Mouse (Mus musculus): ENCODE data around the gene Arhgap45. TPM values are rescaled to one million over a fixed set of nuclear protein-coding genes. Genes with fewer than 3 reads are reported as not detected.

Gene Arhgap45
- polyA plus RNA-seq, 1 experiment from 2014 or later = 17.7 TPM

DNA sequence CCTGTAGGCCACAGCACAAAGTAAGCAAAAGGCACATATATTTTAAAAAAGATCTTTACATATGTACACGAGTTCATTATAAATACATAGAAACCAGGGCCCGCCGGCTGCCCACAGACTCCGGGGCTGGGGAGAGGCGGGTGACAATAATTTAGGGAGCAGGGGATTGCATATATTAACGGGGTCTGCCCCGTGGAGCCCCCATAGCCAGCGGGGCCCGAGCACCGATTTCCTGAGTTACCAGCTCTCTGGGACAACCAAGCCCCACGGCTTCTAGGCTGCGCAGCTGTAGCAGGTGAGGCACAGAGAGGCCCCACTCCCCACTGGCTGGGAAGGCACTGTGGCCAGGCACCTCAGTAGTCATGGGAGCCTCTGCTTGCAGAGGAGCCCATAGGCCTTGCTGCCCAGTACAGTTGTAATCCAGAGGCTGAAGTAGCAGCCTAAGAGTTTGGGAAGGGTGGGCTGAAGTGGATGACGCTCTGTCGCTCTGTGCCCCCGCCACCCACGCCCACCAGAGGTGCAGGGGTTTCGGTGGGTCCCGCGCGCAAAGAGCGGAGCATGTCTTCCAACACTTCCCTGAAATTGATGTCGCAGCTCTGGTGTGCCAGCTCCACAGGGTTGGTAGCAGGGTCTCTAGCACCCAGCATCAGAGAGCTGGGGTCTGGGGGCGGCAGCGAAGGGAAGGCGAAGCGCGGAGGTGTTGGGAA lies 40.7 kb downstream of the Arhgap45 start:
- 89% methylated on average over 27 of the region's 27 CpGs for WGBS
- Histone ChIP-seq H3K9ac (ENCODE audit: low read length) (no peak overlapping the region), H3K9me3 (replicated peaks; ENCODE audit: control insufficient read depth, low read length) (no peaks in the 10 kb centered on the region), H3K4me2 (ENCODE audit: low read depth, low read length) (no peak overlapping the region), H3K4me1 (ENCODE audit: control insufficient read depth, insufficient read depth, low read length) (peaks cover 20% of the 10 kb centered on the region), H3K36me3 (ENCODE audit: control insufficient read depth, insufficient read depth) (peaks cover 40% of the 10 kb centered on the region), H3K27me3 (ENCODE audit: control insufficient read depth, insufficient read depth, low read length) (no peaks in the 10 kb centered on the region), H3K27ac (ENCODE audit: low read length) (no peak overlapping the region), H3K4me3 (ENCODE audit: low read length) (no peak overlapping the region)
- no peak for ATAC-seq (replicated peaks; ENCODE audit: extremely low read depth, insufficient read depth, low FRiP score)

DNA sequence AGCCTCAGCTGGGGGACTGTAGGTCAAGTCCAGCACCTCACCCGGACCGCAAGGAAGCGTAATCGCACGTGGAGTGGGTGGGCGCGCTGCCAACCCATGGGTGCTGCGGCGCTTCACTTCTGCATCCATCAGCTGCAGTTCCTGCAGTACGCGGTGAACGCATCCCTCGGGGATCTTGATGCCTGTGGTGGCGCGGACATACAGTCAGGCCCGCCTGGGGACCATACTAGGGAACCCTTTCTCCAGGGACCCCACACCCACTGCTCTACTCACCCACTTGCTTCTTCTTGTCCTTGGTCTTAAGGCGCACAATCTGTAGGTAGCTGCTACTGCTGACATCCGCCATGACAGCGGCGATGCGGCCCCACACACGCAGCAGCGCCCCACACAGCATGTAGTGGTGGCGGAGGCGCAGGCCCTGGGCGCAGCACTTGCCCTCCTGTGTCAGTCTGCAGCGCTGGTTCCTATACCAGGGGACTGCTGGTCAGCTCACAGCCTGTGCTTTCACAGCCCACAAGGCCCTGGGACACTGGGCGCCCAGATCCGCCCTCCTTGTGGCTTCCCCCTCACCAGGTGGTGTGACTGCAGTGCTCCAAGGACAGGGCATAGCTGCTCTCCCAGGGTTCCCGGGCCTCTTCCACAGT lies 41.4 kb downstream of the Arhgap45 start:
- Histone ChIP-seq H3K9ac (ENCODE audit: low read length) (no peak overlapping the region), H3K4me1 (ENCODE audit: control insufficient read depth, insufficient read depth, low read length) (peaks cover 14% of the 10 kb centered on the region), H3K4me2 (ENCODE audit: low read depth, low read length) (no peak overlapping the region), H3K27ac (ENCODE audit: low read length) (no peak overlapping the region), H3K9me3 (replicated peaks; ENCODE audit: control insufficient read depth, low read length) (no peaks in the 10 kb centered on the region), H3K27me3 (ENCODE audit: control insufficient read depth, insufficient read depth, low read length) (no peaks in the 10 kb centered on the region), H3K4me3 (ENCODE audit: low read length) (no peak overlapping the region), H3K36me3 (ENCODE audit: control insufficient read depth, insufficient read depth) (peaks cover 46% of the 10 kb centered on the region)
- ATAC-seq (replicated peaks; ENCODE audit: extremely low read depth, insufficient read depth, low FRiP score) = no peak
- WGBS = 69% methylated on average over 30 of the region's 30 CpGs

DNA sequence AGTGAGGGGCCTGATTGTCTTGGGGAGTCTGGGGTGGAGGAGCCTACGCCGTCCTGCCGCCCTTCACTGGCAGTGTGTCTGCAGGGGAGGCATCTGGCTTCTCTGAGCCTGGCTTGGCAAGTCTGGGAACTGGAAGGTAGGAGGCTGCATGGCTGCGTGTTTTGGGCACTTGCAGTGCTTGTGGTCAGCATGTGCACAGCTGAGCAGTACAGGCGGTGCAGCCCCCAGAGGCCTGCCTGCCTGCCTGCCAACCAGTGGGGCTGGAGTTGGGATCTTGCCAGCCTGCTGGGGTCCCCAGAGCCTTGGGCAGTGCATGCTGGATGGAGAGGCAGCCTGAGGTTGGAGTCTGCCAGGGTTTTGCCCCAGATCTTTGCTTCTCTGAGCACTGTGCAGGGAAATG lies 46.7 kb downstream of the Arhgap45 start:
- Histone ChIP-seq H3K4me2 (ENCODE audit: low read depth, low read length) (no peak overlapping the region), H3K4me1 (ENCODE audit: control insufficient read depth, insufficient read depth, low read length) (no peaks in the 10 kb centered on the region), H3K27ac (ENCODE audit: low read length) (no peak overlapping the region), H3K9ac (ENCODE audit: low read length) (no peak overlapping the region), H3K9me3 (replicated peaks; ENCODE audit: control insufficient read depth, low read length) (no peaks in the 10 kb centered on the region), H3K36me3 (ENCODE audit: control insufficient read depth, insufficient read depth) (peaks cover 26% of the 10 kb centered on the region), H3K27me3 (ENCODE audit: control insufficient read depth, insufficient read depth, low read length) (no peaks in the 10 kb centered on the region), H3K4me3 (ENCODE audit: low read length) (no peak overlapping the region)
- ATAC-seq (replicated peaks; ENCODE audit: extremely low read depth, insufficient read depth, low FRiP score) = no peak
- 87% methylated on average over 5 of the region's 5 CpGs for WGBS

DNA sequence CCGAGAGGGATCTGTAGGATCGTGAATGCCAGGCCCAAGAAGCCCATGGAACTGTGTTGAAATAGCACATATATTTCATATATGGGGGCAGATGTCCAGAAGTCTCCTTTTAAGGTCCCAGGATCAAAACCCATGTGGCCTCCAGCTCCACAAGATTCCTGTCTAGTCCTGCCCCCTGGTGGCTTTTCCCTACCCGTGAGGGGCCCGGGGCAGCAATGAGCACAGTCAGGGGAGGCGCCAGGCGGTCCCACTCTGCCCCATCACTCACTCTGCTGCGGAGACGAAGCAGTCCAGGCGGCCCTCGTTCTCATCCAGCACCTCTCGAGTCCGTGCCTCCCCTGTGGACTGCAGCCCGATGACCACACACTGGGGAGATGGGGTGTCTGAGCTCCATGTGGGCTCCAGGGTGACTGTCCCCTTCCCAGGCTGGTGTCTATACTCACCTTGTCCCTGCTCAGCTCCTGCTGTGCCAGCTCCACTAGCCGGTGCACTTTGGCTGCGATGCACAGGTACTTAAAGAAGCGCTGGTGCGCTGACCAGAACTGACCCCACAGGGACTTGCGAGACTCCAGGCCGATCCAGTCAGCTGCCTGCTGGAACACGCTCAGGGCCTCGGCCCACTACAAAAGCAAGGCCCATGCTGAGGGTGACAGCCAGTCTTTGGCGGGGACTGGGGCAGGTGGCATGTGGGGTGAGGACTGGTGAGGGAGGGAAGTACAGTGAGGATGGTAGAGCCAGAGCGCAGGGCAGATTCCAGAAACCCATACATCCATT lies 47.6 kb downstream of the Arhgap45 start:
- Histone ChIP-seq H3K4me1 (ENCODE audit: control insufficient read depth, insufficient read depth, low read length) (no peaks in the 10 kb centered on the region), H3K36me3 (ENCODE audit: control insufficient read depth, insufficient read depth) (peaks cover 20% of the 10 kb centered on the region), H3K4me2 (ENCODE audit: low read depth, low read length) (no peak overlapping the region), H3K9me3 (replicated peaks; ENCODE audit: control insufficient read depth, low read length) (no peaks in the 10 kb centered on the region), H3K27me3 (ENCODE audit: control insufficient read depth, insufficient read depth, low read length) (no peaks in the 10 kb centered on the region), H3K27ac (ENCODE audit: low read length) (no peak overlapping the region), H3K4me3 (ENCODE audit: low read length) (no peak overlapping the region), H3K9ac (ENCODE audit: low read length) (no peak overlapping the region)
- no peak for ATAC-seq (replicated peaks; ENCODE audit: extremely low read depth, insufficient read depth, low FRiP score)
- 73% methylated on average over 23 of the region's 23 CpGs for WGBS

DNA sequence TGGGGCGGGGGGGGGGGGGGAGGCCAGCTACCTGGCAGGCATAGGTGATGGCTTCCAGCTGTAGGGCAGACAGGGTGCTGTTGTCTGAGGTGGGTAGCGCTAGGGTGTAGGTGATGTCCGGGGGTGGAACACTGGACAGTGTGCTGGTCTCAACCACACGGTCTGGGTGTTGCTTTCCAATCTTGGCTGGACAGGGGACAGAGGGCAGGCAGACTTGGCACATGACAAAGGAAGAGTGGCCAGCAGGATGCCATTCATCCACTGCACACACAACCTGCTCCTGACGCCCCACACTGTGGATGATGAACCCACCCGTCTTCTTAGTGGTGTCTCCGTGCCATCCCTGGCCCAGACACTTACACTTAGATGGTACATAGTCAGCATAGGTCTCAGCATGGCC lies 52.8 kb downstream of the Arhgap45 start:
- no peak for ATAC-seq (replicated peaks; ENCODE audit: extremely low read depth, insufficient read depth, low FRiP score)

DNA sequence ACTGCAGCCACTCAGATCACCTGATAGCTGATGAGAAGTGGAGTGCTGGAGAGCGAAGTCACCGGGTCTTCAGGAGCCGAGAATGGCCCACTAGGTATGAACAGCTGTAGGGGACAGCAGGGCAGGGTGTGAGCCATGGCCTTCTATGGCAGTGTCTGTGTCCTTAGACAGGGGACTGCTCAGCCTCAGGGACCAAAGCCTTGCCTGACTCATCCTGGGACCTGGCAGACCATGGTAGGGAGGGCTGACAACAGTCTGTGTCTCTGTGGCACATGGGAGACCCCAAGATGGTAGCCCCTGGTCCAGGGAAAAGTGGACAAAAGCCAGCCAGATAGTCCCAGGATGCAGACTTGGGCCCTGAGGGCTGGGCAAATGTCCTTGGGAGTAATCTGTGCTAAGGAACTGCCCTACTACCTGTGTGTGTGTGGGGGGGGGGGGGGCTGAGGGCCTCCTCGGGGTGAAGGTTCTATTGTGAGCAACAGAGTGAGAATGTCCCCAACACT lies 53.5 kb downstream of the Arhgap45 start:
- Histone ChIP-seq H3K4me1 (ENCODE audit: control insufficient read depth, insufficient read depth, low read length) (peaks cover 24% of the 10 kb centered on the region), H3K9me3 (replicated peaks; ENCODE audit: control insufficient read depth, low read length) (no peaks in the 10 kb centered on the region), H3K36me3 (ENCODE audit: control insufficient read depth, insufficient read depth) (no peaks in the 10 kb centered on the region), H3K27me3 (ENCODE audit: control insufficient read depth, insufficient read depth, low read length) (no peaks in the 10 kb centered on the region), H3K27ac (ENCODE audit: low read length) (no peak overlapping the region), H3K4me3 (ENCODE audit: low read length) (no peak overlapping the region), H3K4me2 (ENCODE audit: low read depth, low read length) (no peak overlapping the region), H3K9ac (ENCODE audit: low read length) (no peak overlapping the region)
- WGBS = 93% methylated on average over 4 of the region's 4 CpGs
- no peak for ATAC-seq (replicated peaks; ENCODE audit: extremely low read depth, insufficient read depth, low FRiP score)

More for the DNA sequence above, 52.8 kb downstream of the Arhgap45 start:
- H3K9me3 ChIP-seq (replicated peaks; ENCODE audit: control insufficient read depth, low read length) = no peaks in the 10 kb centered on the region
- no peaks in the 10 kb centered on the region for H3K36me3 ChIP-seq (ENCODE audit: control insufficient read depth, insufficient read depth)
- H3K9ac ChIP-seq (ENCODE audit: low read length) = no peak overlapping the region
- peaks cover 18% of the 10 kb centered on the region for H3K4me1 ChIP-seq (ENCODE audit: control insufficient read depth, insufficient read depth, low read length)
- no peak overlapping the region for H3K4me3 ChIP-seq (ENCODE audit: low read length)
- H3K27me3 ChIP-seq (ENCODE audit: control insufficient read depth, insufficient read depth, low read length) = no peaks in the 10 kb centered on the region
- 93% methylated on average over 6 of the region's 7 CpGs for WGBS
- H3K4me2 ChIP-seq (ENCODE audit: low read depth, low read length) = no peak overlapping the region
- H3K27ac ChIP-seq (ENCODE audit: low read length) = no peak overlapping the region

DNA sequence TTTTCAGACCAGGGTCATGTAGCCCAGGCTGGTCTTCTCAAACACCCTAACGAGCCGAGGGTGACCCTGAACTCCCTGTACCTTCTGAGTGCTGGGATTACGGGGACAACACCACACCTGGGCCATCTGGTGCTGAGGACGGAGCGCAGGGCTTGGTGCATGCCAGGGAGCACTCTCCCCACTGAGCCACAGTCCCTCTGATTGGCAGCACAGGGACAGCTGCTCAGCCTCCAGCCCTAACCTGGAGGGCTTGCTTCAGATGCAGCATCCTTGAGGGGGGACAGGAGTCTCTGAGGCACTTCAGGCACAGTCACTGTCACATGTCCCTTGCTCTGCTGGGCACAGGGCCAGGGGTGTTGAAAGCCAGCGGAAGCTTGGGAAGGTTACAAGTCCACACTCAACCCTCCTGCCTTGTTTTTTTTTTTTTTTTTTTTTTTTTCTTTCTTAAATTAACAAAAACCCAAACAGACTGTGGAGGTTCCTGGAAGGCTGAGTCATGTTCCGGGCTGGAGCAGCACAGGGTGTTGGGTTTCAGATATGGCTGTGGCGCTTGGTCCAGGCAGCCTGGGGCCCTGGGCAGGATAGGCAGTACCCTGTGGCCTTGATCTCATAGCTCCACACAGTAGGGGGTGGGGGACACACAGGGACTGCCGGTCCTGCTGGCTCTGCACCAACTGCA lies 54.5 kb downstream of the Arhgap45 start:
- Histone ChIP-seq H3K4me3 (ENCODE audit: low read length) (no peak overlapping the region), H3K4me1 (ENCODE audit: control insufficient read depth, insufficient read depth, low read length) (peaks cover 32% of the 10 kb centered on the region)
- WGBS = 40% methylated on average over 9 of the region's 9 CpGs

DNA sequence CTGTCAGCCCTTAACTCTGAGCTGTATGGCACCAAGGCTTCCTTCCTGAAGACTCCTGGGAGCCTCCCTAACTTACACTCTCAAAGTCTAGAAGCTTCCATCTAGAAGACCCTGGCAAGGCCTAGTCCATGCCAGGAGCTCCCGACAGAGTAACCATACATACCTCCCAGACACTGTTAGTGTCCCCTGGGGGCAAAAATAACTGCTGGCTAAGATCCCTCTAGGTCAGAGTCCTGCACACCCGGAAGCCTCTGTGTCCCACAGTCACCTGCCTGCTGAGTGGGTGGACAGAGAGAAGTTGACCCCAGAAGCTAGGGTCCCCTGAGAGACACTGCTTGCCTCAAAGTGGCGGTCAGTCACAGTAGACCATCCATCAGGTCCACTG lies 55.1 kb downstream of the Arhgap45 start:
- 41% methylated on average over 3 of the region's 3 CpGs for WGBS
- H3K27ac ChIP-seq (ENCODE audit: low read length) = peak overlapping the region; percentile 85
- H3K4me1 ChIP-seq (ENCODE audit: control insufficient read depth, insufficient read depth, low read length) = peaks cover 32% of the 10 kb centered on the region
- H3K4me2 ChIP-seq (ENCODE audit: low read depth, low read length) = 0 out of 2 replicates have a peak overlapping the region, but pooled peaks have one; percentile 27
- peak overlapping the region; percentile 59 for H3K9ac ChIP-seq (ENCODE audit: low read length)
- no peaks in the 10 kb centered on the region for H3K36me3 ChIP-seq (ENCODE audit: control insufficient read depth, insufficient read depth)
- no peaks in the 10 kb centered on the region for H3K27me3 ChIP-seq (ENCODE audit: control insufficient read depth, insufficient read depth, low read length)
- ATAC-seq (replicated peaks; ENCODE audit: extremely low read depth, insufficient read depth, low FRiP score) = no peak
- H3K9me3 ChIP-seq (replicated peaks; ENCODE audit: control insufficient read depth, low read length) = no peaks in the 10 kb centered on the region
- H3K4me3 ChIP-seq (ENCODE audit: low read length) = no peak overlapping the region

More for the DNA sequence above, 54.5 kb downstream of the Arhgap45 start:
- ATAC-seq (replicated peaks; ENCODE audit: extremely low read depth, insufficient read depth, low FRiP score) = peak; percentile 77
- Histone ChIP-seq H3K27ac (ENCODE audit: low read length) (peak overlapping the region; percentile 85), H3K9ac (ENCODE audit: low read length) (peak overlapping the region; percentile 59), H3K9me3 (replicated peaks; ENCODE audit: control insufficient read depth, low read length) (no peaks in the 10 kb centered on the region), H3K27me3 (ENCODE audit: control insufficient read depth, insufficient read depth, low read length) (no peaks in the 10 kb centered on the region), H3K4me2 (ENCODE audit: low read depth, low read length) (0 out of 2 replicates have a peak overlapping the region, but pooled peaks have one; percentile 27), H3K36me3 (ENCODE audit: control insufficient read depth, insufficient read depth) (no peaks in the 10 kb centered on the region)

All from heart, embryonic 16.5 days (tissue).